Mouse (Mus musculus): ENCODE results near the gene D11Wsu47e.

D11Wsu47e gene

GRCm38 (mm10) chr11:113733631-113734364 is 49.6 kb downstream of the D11Wsu47e start:
- no peak for DNase-seq (ENCODE audit: low read depth, low spot score)

GRCm38 (mm10) chr11:113735151-113735550 is 50.9 kb downstream of the D11Wsu47e start:
- no peak for DNase-seq (ENCODE audit: low read depth, low spot score)

GRCm38 (mm10) chr11:113736848-113737552 is 52.8 kb downstream of the D11Wsu47e start:
- no peak for DNase-seq (ENCODE audit: low read depth, low spot score)

- no peak for DNase-seq (ENCODE audit: low read depth, low spot score)
Measured at GRCm38 (mm10) chr11:113737553-113737854, 53.3 kb downstream of the D11Wsu47e start.

GRCm38 (mm10) chr11:113737912-113738311 is 53.7 kb downstream of the D11Wsu47e start:
- DNase-seq (ENCODE audit: low read depth, low spot score) = no peak

- no peak for DNase-seq (ENCODE audit: low read depth, low spot score)
Measured at GRCm38 (mm10) chr11:113739213-113739612, 55.0 kb downstream of the D11Wsu47e start.

GRCm38 (mm10) chr11:113740100-113740499 is 55.9 kb downstream of the D11Wsu47e start:
- DNase-seq (ENCODE audit: low read depth, low spot score) = no peak

- no peak for DNase-seq (ENCODE audit: low read depth, low spot score)
Measured at GRCm38 (mm10) chr11:113742998-113743397, 58.8 kb downstream of the D11Wsu47e start.
